Mouse (Mus musculus): Measurements from ENCODE around the gene Nectin1. TPM values are rescaled to one million over a fixed set of nuclear protein-coding genes. Genes with fewer than 3 reads are reported as not detected.

The Nectin1 gene
- polyA plus RNA-seq, 1 experiment from 2014 or later: 3.8 TPM

DNA sequence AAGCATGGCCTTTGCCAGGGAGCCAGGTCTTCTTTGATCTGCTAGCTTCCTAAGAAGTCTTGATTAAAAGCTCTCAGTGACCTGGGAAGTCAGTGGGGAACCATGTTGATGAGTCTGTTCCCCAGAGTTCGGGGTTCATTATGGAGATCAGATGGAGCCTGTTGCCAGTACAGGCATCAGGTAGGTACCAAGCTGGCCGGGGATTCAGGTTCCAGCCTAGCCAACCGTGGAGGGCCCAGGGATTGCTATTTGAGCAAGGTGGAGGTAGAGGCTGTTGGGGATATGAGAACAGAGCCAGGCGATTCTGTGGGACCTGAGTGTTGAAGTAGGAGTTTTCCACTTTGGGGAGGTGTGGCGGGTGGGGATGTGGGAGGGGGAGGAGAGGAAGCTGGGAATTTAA lies 30.6 kb downstream of the Nectin1 start:
- Histone ChIP-seq H3K27me3 (ENCODE audit: low read depth, poor library complexity, severe bottlenecking) (no peaks in the 10 kb centered on the region), H3K4me3 (no peak overlapping the region), H3K27ac (no peak overlapping the region), H3K9me3 (replicated peaks) (no peaks in the 10 kb centered on the region), H3K36me3 (no peaks in the 10 kb centered on the region), H3K4me1 (peaks cover 71% of the 10 kb centered on the region)
- WGBS: 60% methylated on average over 5 of the region's 5 CpGs
- DNase-seq (ENCODE audit: low spot score): no peak

DNA sequence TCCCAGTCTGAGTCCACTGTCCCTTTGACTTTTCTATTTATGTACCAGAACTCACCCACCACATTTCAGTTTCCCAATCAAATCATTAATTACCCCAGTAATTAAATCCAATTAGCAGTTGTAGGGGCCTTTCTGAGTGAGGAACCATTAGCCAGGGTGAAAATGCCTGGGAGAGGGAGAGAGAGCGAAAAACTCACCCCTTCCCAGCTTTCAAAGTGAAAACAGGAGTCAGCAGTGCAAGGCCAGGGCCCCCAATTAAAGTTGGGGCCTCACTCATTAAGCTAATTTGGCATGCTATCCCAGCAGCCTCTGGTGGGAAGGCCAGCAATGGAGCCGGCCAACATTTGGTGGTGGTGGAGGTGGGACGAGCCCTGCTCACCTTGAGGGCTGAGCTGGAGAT lies 32.4 kb downstream of the Nectin1 start:
- H3K4me1 ChIP-seq: peaks cover 68% of the 10 kb centered on the region
- WGBS: 51% methylated on average over 3 of the region's 3 CpGs
- H3K36me3 ChIP-seq: no peaks in the 10 kb centered on the region
- H3K4me3 ChIP-seq: no peak overlapping the region
- no peaks in the 10 kb centered on the region for H3K9me3 ChIP-seq (replicated peaks)
- H3K27ac ChIP-seq: no peak overlapping the region
- no peaks in the 10 kb centered on the region for H3K27me3 ChIP-seq (ENCODE audit: low read depth, poor library complexity, severe bottlenecking)
- no peak for DNase-seq (ENCODE audit: low spot score)

DNA sequence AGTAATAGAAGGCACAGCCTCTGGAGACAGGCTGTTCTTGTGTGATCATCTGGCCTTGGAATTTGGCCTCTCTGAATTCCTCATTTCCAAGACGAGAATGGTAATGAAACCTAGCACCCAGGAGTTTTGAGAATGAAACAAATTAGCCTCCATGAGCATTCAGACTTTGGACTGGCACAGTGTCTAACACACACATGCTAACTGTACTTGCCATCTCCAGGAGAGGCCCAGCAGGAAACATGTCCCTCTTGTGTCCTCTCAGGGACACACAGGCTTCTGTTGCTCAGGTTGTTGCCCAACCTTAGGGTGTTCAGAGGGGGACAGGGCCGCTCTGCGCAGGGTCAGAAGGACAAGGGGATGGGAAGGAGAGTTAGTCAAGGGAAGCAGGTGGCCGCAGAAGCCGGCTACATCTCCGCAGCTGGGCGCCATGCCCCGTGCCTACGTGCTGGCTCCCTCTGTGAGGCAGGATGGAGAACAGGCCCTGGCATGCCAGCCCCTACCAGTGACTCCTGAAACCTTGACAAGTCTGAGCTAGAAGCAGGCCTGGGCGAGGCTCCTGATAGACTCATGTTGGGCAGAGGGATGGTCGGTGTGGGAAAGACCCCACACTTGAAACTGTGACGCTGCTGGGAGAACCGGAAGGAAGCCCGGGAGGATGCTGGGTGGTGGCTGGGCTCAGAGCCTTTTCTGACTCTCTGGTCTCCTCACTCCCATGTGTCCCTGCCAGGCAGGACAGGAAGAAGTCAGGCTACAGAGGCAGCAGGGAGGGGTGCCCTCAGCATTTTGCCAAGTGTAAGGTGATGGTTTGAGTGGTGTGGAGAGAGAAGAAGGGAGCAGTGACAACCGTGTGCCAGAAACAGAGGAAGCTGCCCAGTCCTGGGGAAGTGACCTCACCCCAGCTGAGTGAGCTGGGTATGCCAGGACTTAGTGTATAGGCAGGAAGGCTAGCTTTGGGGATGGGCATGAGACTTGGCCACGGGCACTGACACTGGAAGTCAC lies 33.9 kb downstream of the Nectin1 start:
- H3K4me3 ChIP-seq: no peak overlapping the region
- no peak for DNase-seq (ENCODE audit: low spot score)
- 75% methylated on average over 16 of the region's 16 CpGs for WGBS

DNA sequence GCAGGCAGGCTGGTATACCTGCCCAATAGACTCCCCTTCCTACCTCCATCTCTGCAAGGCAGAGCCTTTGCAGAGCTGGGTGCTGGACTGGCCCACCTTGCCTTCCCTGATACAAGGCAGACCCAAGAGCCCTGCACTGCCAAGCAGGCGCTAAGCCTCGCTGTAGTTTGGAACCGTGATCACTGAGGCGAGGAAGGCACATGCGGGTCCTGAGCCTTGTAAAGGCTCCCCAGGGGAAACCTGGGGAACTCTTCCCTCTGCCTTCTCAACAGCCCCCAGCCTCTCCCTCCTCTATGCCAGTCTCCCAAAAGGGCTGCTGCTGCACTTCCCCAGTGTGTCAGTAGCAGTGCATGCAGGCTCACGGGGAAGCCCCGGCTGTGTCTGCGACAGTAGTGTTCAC lies 37.1 kb downstream of the Nectin1 start:
- Histone ChIP-seq H3K27ac (peak overlapping the region; percentile 42; the same call in 1 of the 2 replicates), H3K4me3 (no peak overlapping the region), H3K9me3 (replicated peaks) (no peaks in the 10 kb centered on the region), H3K27me3 (ENCODE audit: low read depth, poor library complexity, severe bottlenecking) (no peaks in the 10 kb centered on the region), H3K36me3 (no peaks in the 10 kb centered on the region), H3K4me1 (peaks cover 80% of the 10 kb centered on the region)
- 52% methylated on average over 8 of the region's 8 CpGs for WGBS
- DNase-seq (ENCODE audit: low spot score): no peak

More for the DNA sequence above, 33.9 kb downstream of the Nectin1 start:
- H3K36me3 ChIP-seq: no peaks in the 10 kb centered on the region
- no peaks in the 10 kb centered on the region for H3K9me3 ChIP-seq (replicated peaks)
- H3K27ac ChIP-seq: peak overlapping the region; percentile 21; the same call in 1 of the 2 replicates
- H3K27me3 ChIP-seq (ENCODE audit: low read depth, poor library complexity, severe bottlenecking): no peaks in the 10 kb centered on the region
- peaks cover 77% of the 10 kb centered on the region for H3K4me1 ChIP-seq

DNA sequence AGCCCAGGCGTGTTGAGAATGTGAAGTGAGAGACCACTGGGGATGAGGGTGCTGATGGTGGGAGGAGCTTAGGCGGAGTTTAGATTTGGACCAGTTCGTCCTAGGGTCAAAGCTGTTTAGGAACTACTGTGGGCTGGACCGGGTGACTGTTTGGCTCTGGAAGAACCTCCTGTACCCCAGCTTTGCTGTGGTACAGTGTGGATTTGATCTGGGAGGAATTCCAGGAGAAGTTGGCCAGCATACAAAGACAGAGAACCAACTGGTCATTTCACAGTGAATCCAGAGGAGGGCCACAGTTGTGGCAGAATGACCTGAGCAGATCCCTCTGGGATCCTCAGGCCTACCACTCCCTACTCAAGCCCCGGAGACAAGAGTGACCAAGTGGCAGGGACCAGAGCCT lies 38.6 kb downstream of the Nectin1 start:
- Histone ChIP-seq H3K4me3 (no peak overlapping the region), H3K4me1 (peaks cover 68% of the 10 kb centered on the region), H3K27ac (no peak overlapping the region), H3K27me3 (ENCODE audit: low read depth, poor library complexity, severe bottlenecking) (no peaks in the 10 kb centered on the region), H3K36me3 (no peaks in the 10 kb centered on the region), H3K9me3 (replicated peaks) (no peaks in the 10 kb centered on the region)
- no peak for DNase-seq (ENCODE audit: low spot score)
- 59% methylated on average over 5 of the region's 5 CpGs for WGBS

DNA sequence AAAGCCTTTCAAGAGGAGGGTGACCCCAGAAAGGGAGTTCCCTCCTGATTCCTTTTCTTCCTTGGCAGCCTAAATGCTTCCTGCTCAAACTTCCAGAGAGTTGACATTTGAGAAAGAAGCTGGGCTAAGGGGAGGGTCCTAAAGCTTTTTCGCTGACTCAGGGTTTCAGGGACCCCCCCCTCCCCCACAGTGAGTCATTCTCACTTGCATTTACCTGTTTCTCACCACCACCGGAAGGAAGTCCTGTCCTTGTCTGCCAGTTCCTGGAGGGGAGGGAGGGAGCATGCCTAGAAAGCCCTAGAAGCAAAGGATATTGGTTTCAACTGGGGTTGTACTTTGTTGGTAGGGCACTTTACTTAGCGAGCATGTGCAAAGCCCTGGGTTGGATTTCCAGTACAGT lies 40.2 kb downstream of the Nectin1 start:
- Histone ChIP-seq H3K27ac (no peak overlapping the region), H3K9me3 (replicated peaks) (no peaks in the 10 kb centered on the region), H3K4me1 (peaks cover 59% of the 10 kb centered on the region), H3K4me3 (no peak overlapping the region), H3K27me3 (ENCODE audit: low read depth, poor library complexity, severe bottlenecking) (no peaks in the 10 kb centered on the region), H3K36me3 (no peaks in the 10 kb centered on the region)
- DNase-seq (ENCODE audit: low spot score): no peak
- 47% methylated on average over 3 of the region's 3 CpGs for WGBS

DNA sequence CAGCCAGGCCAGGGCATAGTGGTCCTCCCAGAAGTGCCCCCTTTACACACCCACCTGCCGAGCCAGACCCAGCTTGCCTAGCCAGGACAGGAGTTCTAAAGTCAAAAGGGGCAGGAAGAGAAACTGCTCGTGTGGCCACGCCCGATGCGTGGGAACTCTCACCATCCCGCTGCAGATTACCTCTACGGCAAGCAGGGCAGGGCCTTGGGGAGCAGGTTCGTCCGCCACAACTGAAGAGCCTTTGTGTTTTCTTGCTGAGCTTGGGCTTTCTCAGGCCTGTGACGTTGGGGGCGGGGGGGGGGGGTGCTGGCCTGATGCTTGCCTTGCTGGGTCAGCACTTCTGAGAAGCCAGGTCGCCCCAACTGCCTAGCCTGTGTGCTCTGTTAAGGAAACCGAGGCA lies 41.1 kb downstream of the Nectin1 start:
- no peak for DNase-seq (ENCODE audit: low spot score)
- H3K4me3 ChIP-seq: no peak overlapping the region
- no peaks in the 10 kb centered on the region for H3K9me3 ChIP-seq (replicated peaks)
- H3K27me3 ChIP-seq (ENCODE audit: low read depth, poor library complexity, severe bottlenecking): no peaks in the 10 kb centered on the region
- 70% methylated on average over 13 of the region's 13 CpGs for WGBS
- no peaks in the 10 kb centered on the region for H3K36me3 ChIP-seq
- H3K27ac ChIP-seq: peak overlapping the region; percentile 50; the same call in 1 of the 2 replicates
- peaks cover 55% of the 10 kb centered on the region for H3K4me1 ChIP-seq

DNA sequence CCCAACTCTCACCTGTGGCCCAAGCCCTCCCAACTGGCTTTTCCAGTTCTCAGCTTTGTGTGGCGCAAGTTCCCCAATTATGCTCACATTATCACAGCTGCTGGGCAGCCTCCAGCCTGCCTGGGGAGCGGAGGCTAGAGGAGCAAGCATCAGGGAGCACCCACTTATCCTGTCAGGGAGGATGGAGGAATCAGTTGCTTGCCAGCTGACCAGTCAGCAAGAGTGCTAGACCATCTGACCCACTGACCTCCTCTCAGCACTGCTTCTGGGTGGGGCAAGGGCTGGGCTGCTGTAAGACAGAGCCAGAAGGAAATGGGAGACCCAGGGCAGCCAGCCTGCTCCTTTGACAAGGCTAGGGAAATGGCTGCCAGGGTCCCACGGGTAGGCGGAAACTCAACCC lies 43.8 kb downstream of the Nectin1 start:
- H3K4me1 ChIP-seq: peaks cover 35% of the 10 kb centered on the region
- 0 out of 2 replicates have a peak, but pooled peaks cover 12% of the 10 kb centered on the region for H3K36me3 ChIP-seq
- whole genome bisulfite sequencing: 73% methylated on average over 4 of the region's 4 CpGs
- no peaks in the 10 kb centered on the region for H3K27me3 ChIP-seq (ENCODE audit: low read depth, poor library complexity, severe bottlenecking)
- H3K4me3 ChIP-seq: no peak overlapping the region
- no peak overlapping the region for H3K27ac ChIP-seq
- no peak for DNase-seq (ENCODE audit: low spot score)
- H3K9me3 ChIP-seq (replicated peaks): no peaks in the 10 kb centered on the region

DNA sequence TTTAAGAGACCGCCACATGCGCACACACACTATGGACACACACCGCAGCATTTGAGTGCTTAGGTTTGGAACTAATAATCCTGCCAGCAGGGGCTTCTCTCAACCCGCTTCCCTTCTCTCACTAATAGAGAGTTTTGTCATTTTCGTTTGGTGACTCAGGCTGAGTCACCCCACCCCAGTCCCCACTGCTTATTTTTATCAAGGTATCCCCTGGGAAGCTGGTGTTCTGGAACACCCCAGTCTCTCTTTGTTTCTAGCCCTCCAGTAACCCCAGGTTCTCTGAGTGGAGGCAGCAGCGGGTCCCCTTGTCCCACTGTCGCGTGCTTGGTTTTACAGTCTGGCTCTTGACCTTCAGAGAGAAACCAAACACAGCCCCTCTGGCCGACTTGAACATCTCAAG lies 48.9 kb downstream of the Nectin1 start:
- Histone ChIP-seq H3K36me3 (peaks cover 36% of the 10 kb centered on the region), H3K27me3 (ENCODE audit: low read depth, poor library complexity, severe bottlenecking) (no peaks in the 10 kb centered on the region), H3K4me3 (no peak overlapping the region), H3K4me1 (peaks cover 18% of the 10 kb centered on the region), H3K9me3 (replicated peaks) (no peaks in the 10 kb centered on the region), H3K27ac (no peak overlapping the region)
- no peak for DNase-seq (ENCODE audit: low spot score)
- WGBS: 90% methylated on average over 9 of the region's 9 CpGs

DNA sequence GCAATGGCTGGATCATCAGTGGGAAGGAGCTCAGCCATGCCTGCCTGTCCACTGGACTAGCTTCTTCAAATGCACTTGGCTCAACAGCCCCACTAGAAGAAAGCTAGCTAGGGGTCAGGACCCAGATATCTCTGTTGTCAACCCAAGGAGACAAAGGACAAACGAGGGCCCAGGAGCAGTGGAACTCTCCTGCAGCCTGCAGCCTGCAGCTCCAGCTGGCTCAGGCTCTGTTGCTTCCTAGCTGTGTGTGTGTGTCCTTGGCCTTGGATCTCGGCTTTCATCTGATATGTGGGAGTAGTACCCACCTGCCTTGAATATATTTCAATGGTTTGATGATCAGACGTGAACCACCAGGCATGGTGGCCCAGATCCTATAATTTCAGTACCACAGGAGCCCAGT lies 49.6 kb downstream of the Nectin1 start:
- WGBS: 84% methylated on average over 3 of the region's 3 CpGs
- Histone ChIP-seq H3K4me1 (peaks cover 19% of the 10 kb centered on the region), H3K36me3 (peaks cover 36% of the 10 kb centered on the region), H3K27me3 (ENCODE audit: low read depth, poor library complexity, severe bottlenecking) (no peaks in the 10 kb centered on the region), H3K4me3 (no peak overlapping the region), H3K27ac (no peak overlapping the region), H3K9me3 (replicated peaks) (no peaks in the 10 kb centered on the region)
- DNase-seq (ENCODE audit: low spot score): no peak

DNA sequence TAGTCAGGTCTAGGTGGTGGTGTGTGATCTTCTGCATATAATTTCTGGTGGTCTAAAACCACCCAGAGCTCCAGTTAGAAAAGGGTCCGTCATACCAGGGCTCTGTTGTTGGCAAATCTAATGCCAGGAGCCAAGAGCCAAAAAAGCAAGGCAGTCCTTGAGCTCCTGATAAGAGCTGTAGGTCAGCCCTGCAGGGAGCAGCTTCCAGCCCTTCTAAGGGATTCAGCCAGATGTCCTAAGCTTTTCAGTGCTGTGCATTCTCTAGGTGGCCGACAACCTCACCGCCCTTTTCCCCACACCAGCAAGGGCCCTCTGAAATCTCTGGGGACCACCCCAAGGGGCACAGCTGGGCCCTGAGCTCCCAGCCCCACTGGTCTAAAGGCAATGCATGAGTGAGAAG lies 52.2 kb downstream of the Nectin1 start:
- WGBS: 96% methylated on average over 3 of the region's 3 CpGs
- Histone ChIP-seq H3K27me3 (ENCODE audit: low read depth, poor library complexity, severe bottlenecking) (no peaks in the 10 kb centered on the region), H3K36me3 (peaks cover 36% of the 10 kb centered on the region), H3K4me3 (no peak overlapping the region), H3K9me3 (replicated peaks) (no peaks in the 10 kb centered on the region), H3K4me1 (peaks cover 19% of the 10 kb centered on the region), H3K27ac (no peak overlapping the region)
- no peak for DNase-seq (ENCODE audit: low spot score)

DNA sequence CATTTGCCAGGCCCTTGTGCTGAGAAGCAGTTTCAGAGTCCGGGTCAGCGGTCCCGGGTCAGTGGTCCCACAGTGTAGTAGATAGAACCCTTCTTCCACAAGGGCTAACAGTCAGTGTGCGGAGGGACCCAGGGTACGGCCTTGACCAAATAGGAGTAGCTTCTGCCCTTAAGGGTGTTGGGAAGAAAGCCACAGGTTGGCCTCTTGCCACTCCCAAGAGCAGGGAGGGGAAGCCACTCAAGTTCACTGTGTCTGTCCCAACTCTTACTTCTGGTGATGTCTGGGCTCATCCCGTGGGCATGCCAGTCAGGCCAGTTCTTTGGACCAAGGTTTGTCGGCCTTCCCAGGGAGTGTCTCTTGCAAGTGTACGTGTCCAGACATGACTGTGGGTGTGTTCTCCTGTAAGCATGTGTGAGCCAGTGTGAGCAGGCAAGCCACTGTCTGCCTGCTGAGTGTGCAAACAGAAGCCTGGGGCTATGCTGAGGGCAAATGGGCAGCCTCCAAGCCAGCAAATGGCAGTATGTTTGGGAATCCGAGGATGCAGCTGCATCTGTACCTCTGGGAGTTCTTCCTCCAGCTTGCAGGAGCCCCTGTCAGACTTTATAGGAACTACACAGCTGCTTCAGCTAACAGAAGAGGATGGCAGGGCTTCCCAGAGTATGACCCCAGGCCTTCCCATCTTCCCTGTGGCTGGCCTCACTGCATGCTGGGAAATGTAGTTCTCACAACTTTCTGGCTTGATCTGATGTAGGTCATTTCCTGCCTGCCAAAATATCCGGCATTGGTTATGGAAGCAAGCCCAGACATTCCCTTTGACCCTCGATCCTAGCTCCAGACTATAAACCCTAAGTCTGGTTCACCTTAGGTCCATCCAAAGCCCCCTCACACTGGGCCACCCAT lies 53.3 kb downstream of the Nectin1 start:
- H3K4me3 ChIP-seq: no peak overlapping the region
- peaks cover 19% of the 10 kb centered on the region for H3K4me1 ChIP-seq
- H3K9me3 ChIP-seq (replicated peaks): no peaks in the 10 kb centered on the region
- H3K36me3 ChIP-seq: peaks cover 26% of the 10 kb centered on the region
- H3K27ac ChIP-seq: peak overlapping the region; percentile 38; the same call in 1 of the 2 replicates
- DNase-seq (ENCODE audit: low spot score): no peak
- 76% methylated on average over 11 of the region's 11 CpGs for WGBS
- H3K27me3 ChIP-seq (ENCODE audit: low read depth, poor library complexity, severe bottlenecking): no peaks in the 10 kb centered on the region

DNA sequence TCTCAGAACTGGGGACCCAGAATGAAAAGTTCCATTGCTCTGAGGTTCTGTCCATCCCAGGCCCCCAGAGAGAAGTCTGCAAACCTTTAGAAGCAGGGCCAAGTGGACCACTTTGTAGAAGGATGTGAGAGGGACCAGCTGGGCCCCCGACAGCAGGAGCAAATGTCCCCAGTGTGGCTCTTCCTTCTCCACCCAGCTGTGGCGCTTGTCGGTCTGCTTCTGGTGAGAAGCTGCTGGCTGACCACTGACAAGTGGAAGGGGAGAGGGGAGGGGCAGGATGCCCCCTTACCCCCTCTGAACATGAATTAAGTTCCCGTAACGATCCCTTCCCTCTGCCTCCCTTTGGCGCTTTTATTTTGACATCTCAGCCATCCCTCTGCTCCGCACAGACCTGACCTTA lies 54.0 kb downstream of the Nectin1 start:
- peaks cover 19% of the 10 kb centered on the region for H3K4me1 ChIP-seq
- DNase-seq (ENCODE audit: low spot score): no peak
- 52% methylated on average over 7 of the region's 7 CpGs for WGBS

More for the DNA sequence above, 54.0 kb downstream of the Nectin1 start:
- Histone ChIP-seq H3K9me3 (replicated peaks) (no peaks in the 10 kb centered on the region), H3K27me3 (ENCODE audit: low read depth, poor library complexity, severe bottlenecking) (no peaks in the 10 kb centered on the region), H3K27ac (no peak overlapping the region), H3K36me3 (peaks cover 23% of the 10 kb centered on the region), H3K4me3 (no peak overlapping the region)
